Mouse (Mus musculus): ENCODE data around the gene Maml1. TPM values are rescaled to one million over a fixed set of nuclear protein-coding genes. Genes with fewer than 3 reads are reported as not detected.

Maml1 gene
- polyA plus RNA-seq, 1 experiment from 2014 or later: 5.2 TPM

GRCm38 (mm10) chr11:50234606-50235005 is 57.5 kb downstream of the Maml1 start:
- TF ChIP-seq CTCF (IDR thresholded peaks at IDR 0.05) (no peak), EP300 (IDR thresholded peaks at IDR 0.05) (no peak)
- H3K4me1 ChIP-seq (ENCODE audit: insufficient read depth, low read depth, low read length): peaks cover 7% of the 10 kb centered on the region; the same call in 1 of the 2 replicates

GRCm38 (mm10) chr11:50233993-50234392 is 58.1 kb downstream of the Maml1 start:
- Histone ChIP-seq H3K27me3 (replicated peaks; ENCODE audit: insufficient read depth, low read length) (no peaks in the 10 kb centered on the region), H3K9ac (replicated peaks; ENCODE audit: low read depth) (no peak overlapping the region), H3K36me3 (ENCODE audit: insufficient read depth, low read length) (peaks cover 34% of the 10 kb centered on the region; the same call in 1 of the 2 replicates), H3K27ac (ENCODE audit: low read length) (no peak overlapping the region), H3K4me2 (replicated peaks; ENCODE audit: low read depth, low read length) (no peak overlapping the region), H3K4me1 (ENCODE audit: insufficient read depth, low read depth, low read length) (peaks cover 13% of the 10 kb centered on the region; the same call in 1 of the 2 replicates), H3K4me3 (ENCODE audit: low read depth, low read length) (no peak overlapping the region), H3K9me3 (ENCODE audit: low read length) (no peaks in the 10 kb centered on the region)
- DNase-seq (ENCODE audit: low spot score): no peak
- peak; percentile 49 for TF ChIP-seq CTCF (IDR thresholded peaks at IDR 0.05)
- no peak for TF ChIP-seq EP300 (IDR thresholded peaks at IDR 0.05)
- 85% methylated on average over 11 of the region's 11 CpGs for WGBS
- ATAC-seq: no peak

More at GRCm38 (mm10) chr11:50234606-50235005, 57.5 kb downstream of the Maml1 start:
- Histone ChIP-seq H3K4me2 (replicated peaks; ENCODE audit: low read depth, low read length) (no peak overlapping the region), H3K9ac (replicated peaks; ENCODE audit: low read depth) (no peak overlapping the region), H3K4me3 (ENCODE audit: low read depth, low read length) (no peak overlapping the region), H3K27me3 (replicated peaks; ENCODE audit: insufficient read depth, low read length) (no peaks in the 10 kb centered on the region), H3K9me3 (ENCODE audit: low read length) (no peaks in the 10 kb centered on the region), H3K36me3 (ENCODE audit: insufficient read depth, low read length) (peaks cover 34% of the 10 kb centered on the region; the same call in 1 of the 2 replicates), H3K27ac (ENCODE audit: low read length) (no peak overlapping the region)
- DNase-seq (ENCODE audit: low spot score) (no peak), ATAC-seq (no peak)
- WGBS: 96% methylated on average over 25 of the region's 25 CpGs

DNA sequence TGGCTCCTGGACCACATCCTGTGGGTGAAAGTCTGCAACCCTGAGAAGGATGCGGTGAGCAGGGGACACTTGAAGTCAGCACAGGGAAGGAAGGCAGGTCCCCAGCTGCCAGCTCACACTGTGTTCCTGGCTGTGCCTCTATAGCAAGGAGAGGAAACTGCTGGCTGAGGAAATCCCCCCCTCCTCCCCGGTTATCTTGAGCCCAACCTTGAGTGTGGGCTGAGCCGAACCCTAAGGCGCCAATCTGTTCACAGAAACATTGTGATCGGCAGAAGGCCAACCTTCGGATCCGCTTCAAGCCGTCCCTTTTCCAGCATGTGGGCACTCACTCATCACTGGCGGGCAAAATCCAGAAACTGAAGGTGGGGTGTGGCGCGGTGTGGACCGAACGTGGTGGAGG is 59.1 kb downstream of the Maml1 start:
- no peak overlapping the region for H3K4me2 ChIP-seq (replicated peaks; ENCODE audit: low read depth, low read length)
- TF ChIP-seq EP300 (IDR thresholded peaks at IDR 0.05) (no peak), CTCF (IDR thresholded peaks at IDR 0.05) (no peak)
- no peak overlapping the region for H3K27ac ChIP-seq (ENCODE audit: low read length)
- no peaks in the 10 kb centered on the region for H3K27me3 ChIP-seq (replicated peaks; ENCODE audit: insufficient read depth, low read length)
- no peak for ATAC-seq
- peaks cover 18% of the 10 kb centered on the region; the same call in 1 of the 2 replicates for H3K4me1 ChIP-seq (ENCODE audit: insufficient read depth, low read depth, low read length)
- H3K9ac ChIP-seq (replicated peaks; ENCODE audit: low read depth): no peak overlapping the region
- WGBS: 94% methylated on average over 13 of the region's 13 CpGs
- H3K4me3 ChIP-seq (ENCODE audit: low read depth, low read length): no peak overlapping the region
- no peak for DNase-seq (ENCODE audit: low spot score)
- no peaks in the 10 kb centered on the region for H3K9me3 ChIP-seq (ENCODE audit: low read length)
- H3K36me3 ChIP-seq (ENCODE audit: insufficient read depth, low read length): peaks cover 34% of the 10 kb centered on the region; the same call in 1 of the 2 replicates

DNA sequence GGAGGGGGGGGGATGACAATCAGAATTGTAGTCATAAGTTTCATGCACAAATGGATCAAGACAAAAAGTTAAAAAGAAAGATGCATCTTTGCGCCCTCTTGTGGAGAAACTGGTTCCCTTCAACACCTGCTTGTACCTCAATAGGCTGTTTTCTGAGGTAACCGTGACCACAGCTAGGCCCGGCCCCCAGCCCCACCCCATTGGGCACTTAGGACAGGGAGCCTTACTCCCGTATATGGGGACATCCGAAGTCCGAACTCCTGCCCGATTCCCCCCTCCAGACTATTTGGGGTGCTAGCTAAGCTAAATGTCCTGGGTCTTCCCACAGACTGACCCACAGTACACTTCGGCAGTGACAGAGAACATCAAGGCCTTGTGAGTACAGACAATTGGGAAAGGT is 60.7 kb downstream of the Maml1 start:
- no peak overlapping the region for H3K27ac ChIP-seq (ENCODE audit: low read length)
- ATAC-seq: peak; percentile 44
- peaks cover 20% of the 10 kb centered on the region; the same call in 1 of the 2 replicates for H3K4me1 ChIP-seq (ENCODE audit: insufficient read depth, low read depth, low read length)
- peak; percentile 86 for DNase-seq (ENCODE audit: low spot score)
- TF ChIP-seq CTCF (IDR thresholded peaks at IDR 0.05): peak; percentile 74
- no peak for TF ChIP-seq EP300 (IDR thresholded peaks at IDR 0.05)
- H3K9ac ChIP-seq (replicated peaks; ENCODE audit: low read depth): no peak overlapping the region
- no peaks in the 10 kb centered on the region for H3K27me3 ChIP-seq (replicated peaks; ENCODE audit: insufficient read depth, low read length)
- peaks cover 34% of the 10 kb centered on the region; the same call in 1 of the 2 replicates for H3K36me3 ChIP-seq (ENCODE audit: insufficient read depth, low read length)
- H3K4me3 ChIP-seq (ENCODE audit: low read depth, low read length): 0 out of 2 replicates have a peak overlapping the region, but pooled peaks have one; percentile 2
- no peaks in the 10 kb centered on the region for H3K9me3 ChIP-seq (ENCODE audit: low read length)
- H3K4me2 ChIP-seq (replicated peaks; ENCODE audit: low read depth, low read length): peak overlapping the region; percentile 50
- WGBS: 36% methylated on average over 8 of the region's 8 CpGs

- Histone ChIP-seq H3K4me1 (ENCODE audit: insufficient read depth, low read depth, low read length) (peaks cover 26% of the 10 kb centered on the region; the same call in 1 of the 2 replicates), H3K27ac (ENCODE audit: low read length) (no peak overlapping the region), H3K27me3 (replicated peaks; ENCODE audit: insufficient read depth, low read length) (no peaks in the 10 kb centered on the region), H3K9ac (replicated peaks; ENCODE audit: low read depth) (no peak overlapping the region), H3K4me3 (ENCODE audit: low read depth, low read length) (0 out of 2 replicates have a peak overlapping the region, but pooled peaks have one; percentile 2), H3K4me2 (replicated peaks; ENCODE audit: low read depth, low read length) (peak overlapping the region; percentile 50), H3K9me3 (ENCODE audit: low read length) (no peaks in the 10 kb centered on the region), H3K36me3 (ENCODE audit: insufficient read depth, low read length) (peaks cover 34% of the 10 kb centered on the region; the same call in 1 of the 2 replicates)
- no peak for TF ChIP-seq CTCF (IDR thresholded peaks at IDR 0.05)
- 46% methylated on average over 45 of the region's 45 CpGs for WGBS
- DNase-seq (ENCODE audit: low spot score) (no peak), ATAC-seq (peak; percentile 23; the same call in 1 of the 2 replicates)
These were observed 61.4 kb downstream of the Maml1 start for GRCm38 (mm10) chr11:50230481-50231304.

DNA sequence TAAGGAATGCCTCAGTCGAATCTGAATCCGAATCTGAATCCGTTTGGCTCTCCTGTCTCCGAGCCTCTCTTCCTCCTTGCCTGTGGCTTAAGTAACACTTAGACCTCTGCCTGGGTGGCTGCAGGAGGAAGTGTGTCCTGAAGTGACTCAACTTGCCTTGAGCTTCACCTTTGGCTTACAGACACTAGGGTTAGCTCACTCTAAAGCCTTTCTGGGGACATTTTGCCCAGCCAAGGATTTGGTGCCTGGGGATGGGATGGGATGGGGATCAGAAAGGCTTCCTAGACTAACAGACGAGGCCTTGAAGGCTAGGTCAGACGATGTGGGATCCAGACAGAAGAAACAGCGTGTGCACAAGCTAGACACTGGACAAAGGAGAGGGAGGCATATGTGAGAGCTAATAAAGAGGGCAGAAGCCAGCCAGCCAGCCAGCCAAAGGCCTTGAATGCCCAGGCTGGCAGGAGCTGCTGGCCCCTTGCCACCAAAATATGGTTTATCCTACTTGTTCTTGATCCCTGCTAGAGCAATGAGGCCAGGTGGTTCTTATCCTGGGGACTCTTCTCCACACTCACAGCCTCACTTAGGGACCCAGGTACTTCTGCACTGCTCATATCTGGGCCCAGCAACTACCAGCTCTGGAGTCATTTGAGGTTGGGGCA is 62.7 kb downstream of the Maml1 start:
- ATAC-seq (no peak), DNase-seq (ENCODE audit: low spot score) (peak; percentile 55)
- Histone ChIP-seq H3K27ac (ENCODE audit: low read length) (no peak overlapping the region), H3K36me3 (ENCODE audit: insufficient read depth, low read length) (peaks cover 26% of the 10 kb centered on the region; the same call in 1 of the 2 replicates), H3K27me3 (replicated peaks; ENCODE audit: insufficient read depth, low read length) (no peaks in the 10 kb centered on the region), H3K9ac (replicated peaks; ENCODE audit: low read depth) (no peak overlapping the region), H3K4me2 (replicated peaks; ENCODE audit: low read depth, low read length) (no peak overlapping the region), H3K4me1 (ENCODE audit: insufficient read depth, low read depth, low read length) (peaks cover 26% of the 10 kb centered on the region; the same call in 1 of the 2 replicates), H3K4me3 (ENCODE audit: low read depth, low read length) (no peak overlapping the region), H3K9me3 (ENCODE audit: low read length) (no peaks in the 10 kb centered on the region)
- TF ChIP-seq EP300 (IDR thresholded peaks at IDR 0.05): no peak
- no peak for TF ChIP-seq CTCF (IDR thresholded peaks at IDR 0.05)
- WGBS: 55% methylated on average over 7 of the region's 7 CpGs
